Mouse (Mus musculus): ENCODE data around the gene Nup85.

Gene Nup85

DNA sequence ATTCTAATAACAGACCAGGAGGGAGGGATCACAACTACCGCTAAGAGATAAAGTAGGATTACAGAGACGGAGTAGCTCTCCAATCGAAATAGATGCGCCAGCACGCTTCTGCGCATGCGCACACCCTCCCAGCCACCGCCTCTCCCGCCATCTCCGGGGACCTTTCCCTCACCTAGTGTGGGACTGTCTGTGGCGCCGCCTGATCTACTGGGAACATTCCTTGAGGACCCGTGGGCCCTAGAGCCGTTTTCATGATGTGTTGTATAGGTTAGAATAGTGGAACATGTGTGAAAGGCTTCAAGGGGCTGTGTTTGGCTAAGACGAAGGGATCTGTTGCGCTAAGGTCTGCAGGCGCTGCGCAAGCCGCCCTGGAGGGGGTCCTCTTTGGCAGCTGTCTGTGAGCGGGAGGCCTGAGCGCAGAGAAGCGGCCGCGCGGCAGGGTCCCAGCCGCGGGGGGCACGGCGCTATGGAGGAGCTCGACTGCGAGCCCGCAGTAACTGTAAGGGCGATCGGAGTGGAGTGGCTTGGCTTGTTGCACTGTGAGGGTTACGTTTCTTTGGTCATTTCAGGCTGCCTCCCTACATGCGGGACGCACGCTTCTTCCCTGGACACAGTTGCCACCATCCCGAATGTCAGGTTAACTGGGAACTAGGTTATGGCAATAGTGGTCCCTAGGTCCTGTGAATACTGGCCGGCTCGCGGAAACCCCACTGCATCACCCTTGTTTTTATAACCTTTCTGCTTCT lies at the start of gene Nup85:
TSS of gene Nup85 (plus strand) at position 371 of the 746 bp plus-strand sequence.
- CTCF ChIA-PET: interaction anchor here (0.6 kb wide), 1 partner anchor 693 kb away, joined by 3 read pairs; no protein-coding TSS in a partner anchor

DNA sequence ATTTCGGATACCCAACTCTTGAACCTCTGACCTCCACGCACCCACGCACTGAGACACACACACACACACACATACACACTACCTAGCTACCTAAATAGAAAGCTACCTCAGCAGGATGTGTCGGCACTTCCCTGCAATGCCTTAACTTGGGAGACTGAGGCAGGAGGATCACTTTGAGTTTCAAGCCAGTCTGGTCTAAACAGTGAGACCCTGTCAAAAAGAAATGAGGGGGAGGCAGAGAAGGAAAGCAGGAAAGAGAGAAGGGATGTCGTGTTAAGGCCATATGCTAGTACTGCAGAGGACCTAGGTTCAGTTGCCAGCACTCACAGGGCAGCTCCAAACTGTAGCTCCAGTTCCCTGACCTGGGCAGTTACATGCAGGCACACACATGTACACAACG lies 49.2 kb upstream of the Nup85 start:
- CTCF ChIA-PET: interaction anchor here (0.7 kb wide), 1 partner anchor 778 kb away, joined by 3 read pairs; no protein-coding TSS in a partner anchor

DNA sequence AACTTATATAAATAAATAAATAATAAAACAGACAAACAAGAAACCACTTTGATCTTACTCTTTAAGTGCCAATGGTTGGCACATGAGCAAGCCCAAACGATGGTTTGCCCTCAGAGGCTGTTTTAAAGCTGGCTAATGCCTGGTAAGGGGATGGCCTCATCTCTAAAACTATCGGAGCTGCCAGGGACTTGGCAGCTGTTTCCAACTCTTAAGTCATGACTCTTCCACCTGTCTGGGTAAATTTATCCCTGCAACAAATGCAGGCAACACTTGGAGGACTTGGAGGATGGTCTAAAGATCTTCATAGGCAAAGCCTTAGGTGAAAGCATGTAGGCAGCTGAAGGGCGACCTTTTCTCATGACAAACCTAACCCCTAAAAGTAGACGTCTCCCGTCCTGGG lies 47.3 kb upstream of the Nup85 start:
- CTCF ChIA-PET: no interaction called here

DNA sequence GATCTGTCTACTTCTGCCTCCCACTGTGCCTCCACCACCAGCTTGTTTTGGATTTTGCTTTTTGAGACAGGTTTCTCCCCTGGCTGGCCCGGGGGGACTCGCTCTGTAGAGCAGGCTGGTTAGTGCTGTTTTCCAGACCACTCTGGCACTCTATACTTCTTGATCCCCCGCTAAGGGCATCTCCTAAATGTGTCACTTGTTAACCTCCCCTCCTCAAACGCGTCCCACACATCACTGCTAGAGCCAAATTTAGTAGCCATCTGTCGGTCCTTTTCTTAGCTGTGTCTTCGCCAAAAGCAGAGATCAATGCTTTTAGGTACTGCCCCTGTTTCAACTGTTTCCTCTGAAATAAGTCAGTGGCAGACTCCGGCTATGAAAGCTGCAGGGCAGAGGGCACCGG lies 45.5 kb upstream of the Nup85 start:
- CTCF ChIA-PET: interaction anchor here (0.7 kb wide), 1 partner anchor 174 kb away, joined by 4 read pairs; no protein-coding TSS in a partner anchor

DNA sequence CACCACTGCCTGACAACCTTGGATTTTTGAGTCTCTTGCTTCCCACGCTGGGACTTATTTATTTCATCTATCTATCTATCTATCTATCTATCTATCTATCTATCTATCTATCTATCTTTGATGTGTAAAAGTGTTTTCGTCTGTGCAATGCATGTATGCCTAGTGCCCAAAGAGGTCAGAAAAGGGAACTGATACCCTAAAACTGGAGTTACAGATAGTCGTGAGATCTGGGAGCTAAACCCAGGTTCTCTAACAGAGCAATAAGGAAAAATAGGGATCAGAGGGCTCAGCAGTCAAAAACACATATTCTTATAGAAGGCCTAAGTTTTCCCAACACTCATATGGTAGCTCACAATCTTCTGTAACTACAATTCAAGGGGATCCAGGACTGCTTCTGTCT lies 44.7 kb upstream of the Nup85 start:
- CTCF ChIA-PET: interaction anchor here (0.6 to 0.7 kb wide), 3 partner anchors 9 to 174 kb away, joined by 3 to 4 read pairs (median 3); no protein-coding TSS in a partner anchor

DNA sequence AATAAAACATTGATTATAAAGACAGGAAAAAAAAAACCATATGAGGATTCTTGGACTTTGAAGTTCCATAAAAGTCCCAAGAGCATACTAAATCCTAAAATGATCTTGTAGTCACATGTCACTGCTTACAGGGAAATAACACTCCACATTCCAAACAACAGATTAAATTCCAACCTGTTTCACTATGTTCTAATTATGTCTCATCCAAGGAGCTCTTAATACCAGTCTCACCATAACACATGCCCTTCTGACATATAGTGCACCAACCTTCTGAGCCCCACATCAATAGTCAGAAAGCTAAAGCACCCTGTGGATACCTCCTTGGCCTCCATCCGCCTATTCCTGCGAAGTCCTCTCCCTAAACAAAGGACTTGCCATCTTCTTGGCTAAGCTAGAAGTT lies 44.0 kb upstream of the Nup85 start:
- CTCF ChIA-PET: interaction anchor here (0.6 to 0.7 kb wide), 2 partner anchors 22 to 34 kb away, joined by 3 read pairs; no protein-coding TSS in a partner anchor

DNA sequence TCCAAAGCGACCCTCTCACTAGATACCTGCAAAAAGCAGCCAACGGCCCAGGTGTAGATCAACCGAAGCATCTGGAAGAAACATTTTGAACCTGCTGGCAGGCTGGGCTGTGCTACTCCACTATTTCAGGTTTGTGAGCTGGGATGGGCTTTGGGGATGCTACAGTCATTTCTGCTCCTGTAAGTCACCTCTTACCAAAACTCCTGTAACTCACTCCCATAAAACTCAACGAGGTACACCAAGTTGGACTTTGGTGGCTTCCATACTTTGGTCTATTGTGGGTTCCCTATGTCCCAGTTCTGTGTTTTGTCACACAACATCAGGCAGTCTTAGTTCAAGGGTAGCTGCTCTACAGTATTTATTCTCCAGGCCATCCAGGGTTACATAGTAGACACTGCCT lies 43.2 kb upstream of the Nup85 start:
- CTCF ChIA-PET: no interaction called here

DNA sequence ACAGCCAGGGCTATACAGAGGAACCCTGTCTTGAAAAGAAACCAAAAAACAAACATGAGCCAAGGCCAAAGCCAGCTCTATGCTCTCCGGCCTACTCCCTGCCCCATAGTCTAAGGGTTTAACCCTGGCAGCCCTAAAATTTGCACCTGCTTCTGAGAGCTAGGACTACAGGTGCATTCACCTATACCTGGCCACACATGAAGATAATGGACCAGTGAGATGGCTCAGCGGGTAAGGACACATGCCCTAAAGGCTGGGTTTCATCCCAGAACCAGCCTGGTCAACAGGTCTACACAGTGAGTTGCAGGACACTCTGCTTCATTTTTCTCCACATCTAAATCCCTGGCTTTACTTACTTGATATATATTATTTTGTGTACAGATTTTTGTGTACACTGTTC lies 42.0 kb upstream of the Nup85 start:
- CTCF ChIA-PET: no interaction called here

DNA sequence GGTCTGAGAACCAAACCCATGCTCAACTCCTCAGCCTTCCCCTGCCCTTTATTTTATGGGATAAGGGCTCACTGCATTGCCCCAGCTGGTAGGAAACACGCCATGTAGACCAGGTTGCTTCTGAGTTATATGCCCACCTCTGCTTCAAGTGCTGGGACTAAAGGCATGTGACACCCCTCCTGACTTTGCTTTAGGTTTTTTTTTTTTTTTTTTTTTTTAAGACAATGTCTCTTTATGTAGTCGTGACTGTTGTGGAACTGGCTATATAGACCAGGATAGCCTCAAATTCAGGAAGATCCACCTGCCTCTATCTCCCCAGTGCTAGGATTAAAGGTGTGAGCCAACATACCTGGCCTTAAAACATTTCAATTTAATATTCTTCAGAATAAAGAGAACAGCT lies 41.5 kb upstream of the Nup85 start:
- CTCF ChIA-PET: no interaction called here

DNA sequence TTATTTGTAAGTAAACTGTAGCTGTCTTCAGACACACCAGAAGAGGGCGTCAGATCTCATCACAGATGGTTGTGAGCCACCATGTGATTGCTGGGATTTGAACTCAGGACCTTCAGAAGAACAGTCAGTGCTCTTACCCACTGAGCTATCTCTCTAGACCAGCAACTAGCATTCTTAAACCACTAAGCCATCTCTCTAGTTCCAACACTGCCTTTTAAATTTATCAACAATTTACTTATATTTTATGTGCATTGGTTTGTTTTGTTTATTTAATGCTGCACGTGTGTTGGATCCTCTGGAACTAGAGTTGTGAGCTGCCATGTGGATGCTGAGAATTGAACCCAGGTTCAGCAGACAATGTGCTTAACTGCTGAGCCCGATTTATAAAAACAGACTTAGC lies 37.8 kb upstream of the Nup85 start:
- CTCF ChIA-PET: interaction anchor here (0.6 kb wide), 1 partner anchor 15 kb away, joined by 3 read pairs; no protein-coding TSS in a partner anchor

DNA sequence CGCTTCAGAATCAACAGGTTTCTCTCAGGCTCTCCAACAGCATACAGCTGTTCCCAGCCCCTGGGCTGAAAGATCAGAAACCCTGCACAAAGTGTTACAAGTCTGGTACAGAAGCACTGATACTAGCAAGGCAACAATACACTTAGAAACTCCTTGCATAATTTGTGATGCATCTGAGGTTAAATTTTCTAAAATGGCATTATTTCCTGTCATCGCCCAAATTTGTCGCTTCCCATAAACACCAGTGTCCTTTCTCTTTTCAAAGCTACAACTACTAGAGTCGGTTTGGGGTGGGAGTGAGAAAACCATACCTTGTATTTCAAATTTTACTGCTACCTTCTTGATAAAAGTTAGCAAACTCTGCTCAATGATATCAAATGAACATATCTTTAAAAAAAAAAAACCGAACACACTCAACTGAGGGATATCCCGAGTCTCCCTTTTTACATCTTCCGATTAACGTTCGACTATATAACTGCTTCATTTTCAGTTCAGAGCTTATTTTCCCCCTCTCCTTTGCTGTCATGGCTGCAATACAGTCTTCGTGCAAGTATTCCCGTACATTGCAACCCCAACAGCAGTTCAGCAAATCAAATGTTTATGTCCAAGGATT lies 29.4 kb upstream of the Nup85 start:
- CTCF ChIA-PET: no interaction called here

DNA sequence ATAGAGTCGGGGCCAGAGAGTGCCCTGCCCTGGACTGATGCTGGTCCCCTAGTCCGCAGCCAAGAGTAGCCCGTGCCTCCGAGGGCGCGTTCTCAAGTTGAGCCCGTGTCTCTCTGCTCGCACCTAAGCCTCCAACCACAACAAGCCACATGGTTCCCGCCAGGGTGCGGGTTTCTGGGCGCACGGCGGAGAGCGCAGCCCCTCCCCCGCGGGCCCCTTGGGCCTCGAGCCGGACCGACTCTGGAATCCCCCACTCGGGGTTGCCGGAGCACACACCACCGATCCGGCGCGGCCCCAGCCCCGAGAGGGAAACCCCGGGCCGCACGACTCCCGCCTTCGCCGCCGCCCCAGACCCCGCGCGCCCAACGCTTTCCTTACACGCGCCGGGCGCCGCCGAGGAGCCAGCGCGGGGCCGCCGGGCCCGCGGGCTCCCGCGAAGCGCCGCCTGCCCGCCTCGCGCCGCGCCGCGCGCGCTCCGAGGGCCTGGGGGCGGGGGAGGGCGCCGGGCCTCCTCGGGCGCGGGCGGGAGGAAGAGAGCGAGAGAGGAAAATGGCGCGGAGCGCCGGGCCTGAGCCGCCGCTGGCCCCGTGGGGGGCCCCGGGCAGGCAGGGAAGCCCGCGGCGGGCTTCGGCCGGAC lies 28.7 kb upstream of the Nup85 start:
- CTCF ChIA-PET: interaction anchor here (0.6 to 1.2 kb wide), 2 partner anchors 22 to 60 kb away, joined by 3 read pairs; partner anchors contain the start of gene Armc7

DNA sequence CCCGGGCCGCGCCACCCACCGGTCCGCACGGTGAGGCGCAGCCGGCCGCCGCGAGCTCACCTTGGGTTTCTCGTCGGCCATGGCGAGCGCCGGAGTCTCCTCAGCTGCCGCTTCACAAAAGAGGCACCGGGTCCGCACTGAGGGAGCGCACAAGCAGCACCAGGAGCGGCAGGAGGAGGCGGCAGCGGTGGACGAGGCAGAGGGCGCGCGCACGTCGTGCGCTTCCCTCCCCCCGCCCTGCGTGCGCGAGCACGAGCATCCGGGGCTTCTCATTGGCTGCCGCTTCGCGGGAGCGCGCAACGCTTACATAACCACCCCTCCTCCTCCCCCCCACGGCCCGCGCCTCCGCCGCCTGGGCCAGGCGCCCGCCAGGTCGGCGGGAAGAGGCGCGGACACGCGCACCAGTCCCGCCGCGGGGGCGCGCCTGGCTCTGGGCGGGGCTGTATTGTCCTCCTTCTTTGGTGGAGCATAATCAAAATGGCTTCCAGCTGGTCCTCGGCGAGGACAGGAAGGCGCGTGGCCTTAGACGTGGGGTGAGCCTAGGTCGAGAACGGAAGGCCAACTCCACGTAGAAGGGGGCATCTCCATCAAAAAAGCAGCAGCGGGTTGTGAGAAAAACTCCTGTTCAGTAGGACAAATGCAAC lies 28.1 kb upstream of the Nup85 start, which contains the start of gene Sumo2:
TSS of gene Sumo2 (minus strand) at position 239 of the 644 bp plus-strand sequence.
- CTCF ChIA-PET: interaction anchor here (0.6 to 1.2 kb wide), 2 partner anchors 23 to 61 kb away, joined by 3 read pairs; partner anchors contain the start of gene Armc7

DNA sequence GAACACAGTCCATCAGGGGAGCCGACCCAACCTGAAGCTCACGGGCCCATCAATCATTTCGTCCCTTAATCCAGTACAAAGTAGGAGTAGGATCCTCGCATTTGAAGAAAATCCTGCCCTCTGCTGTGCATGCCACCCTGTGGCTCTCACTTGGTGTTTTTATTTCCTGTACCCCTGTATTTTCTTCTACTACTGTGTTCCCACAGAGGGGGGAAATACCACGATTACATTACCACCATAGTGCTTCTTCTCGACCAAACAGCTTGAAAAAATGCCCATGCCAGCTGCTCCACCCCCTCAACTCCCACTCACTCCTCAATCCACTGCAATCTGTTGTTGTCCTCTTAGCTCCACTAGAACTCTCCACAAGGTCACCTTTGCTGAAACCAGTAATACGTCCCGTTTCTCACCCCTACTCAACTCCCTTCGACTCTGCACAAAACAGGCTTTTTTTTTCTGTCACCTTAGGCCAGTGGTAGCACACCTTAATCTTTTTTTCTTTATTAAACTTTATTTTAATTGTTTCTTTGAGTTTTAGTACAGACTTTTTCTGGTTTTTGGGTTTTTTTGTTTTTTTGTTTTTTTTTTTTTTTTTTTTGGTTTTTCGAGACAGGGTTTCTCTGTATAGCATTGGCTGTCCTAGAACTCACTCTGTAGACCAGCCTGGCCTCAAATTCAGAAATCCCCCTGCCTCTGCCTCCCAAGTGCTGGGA lies 27.2 kb upstream of the Nup85 start:
- CTCF ChIA-PET: interaction anchor here (1.2 kb wide), 1 partner anchor 24 kb away, joined by 3 read pairs; no protein-coding TSS in a partner anchor

DNA sequence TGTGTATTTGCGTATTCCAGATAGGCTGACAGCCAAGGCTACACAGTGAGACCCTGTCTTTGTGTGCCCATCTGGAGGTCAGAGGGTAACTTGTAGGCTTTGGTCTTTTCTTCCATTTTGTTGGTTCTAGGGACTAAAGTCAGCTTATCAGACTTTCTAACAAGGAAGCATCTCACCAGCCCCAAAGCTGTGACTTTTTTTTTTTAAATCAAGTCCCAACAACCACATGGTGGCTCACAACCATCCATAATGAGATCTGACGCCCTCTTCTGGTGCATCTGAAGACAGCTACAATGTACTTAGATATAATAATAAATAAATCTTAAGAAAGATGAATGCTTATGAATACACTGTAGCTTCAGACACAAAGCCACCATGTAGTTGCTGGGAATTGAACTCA lies 26.2 kb upstream of the Nup85 start:
- CTCF ChIA-PET: no interaction called here

DNA sequence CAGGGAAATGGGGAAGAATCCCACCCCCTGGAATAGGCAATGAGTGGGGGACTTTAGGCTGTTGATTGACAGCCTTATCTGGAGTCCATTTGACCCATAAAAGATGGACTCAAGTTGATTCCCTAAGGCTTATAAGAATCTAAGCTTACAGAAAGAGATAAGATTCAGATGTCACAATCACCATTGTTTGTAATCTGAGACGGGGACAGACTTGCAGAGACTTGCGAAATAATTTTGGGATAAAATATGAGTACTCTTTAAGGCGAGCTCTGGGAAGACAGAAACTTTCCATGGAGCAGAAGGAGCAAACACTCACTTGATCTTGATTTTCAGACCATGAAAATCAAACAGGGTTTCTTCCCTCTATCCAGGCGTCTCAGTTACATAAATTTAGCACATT lies 20.7 kb upstream of the Nup85 start:
- CTCF ChIA-PET: no interaction called here

DNA sequence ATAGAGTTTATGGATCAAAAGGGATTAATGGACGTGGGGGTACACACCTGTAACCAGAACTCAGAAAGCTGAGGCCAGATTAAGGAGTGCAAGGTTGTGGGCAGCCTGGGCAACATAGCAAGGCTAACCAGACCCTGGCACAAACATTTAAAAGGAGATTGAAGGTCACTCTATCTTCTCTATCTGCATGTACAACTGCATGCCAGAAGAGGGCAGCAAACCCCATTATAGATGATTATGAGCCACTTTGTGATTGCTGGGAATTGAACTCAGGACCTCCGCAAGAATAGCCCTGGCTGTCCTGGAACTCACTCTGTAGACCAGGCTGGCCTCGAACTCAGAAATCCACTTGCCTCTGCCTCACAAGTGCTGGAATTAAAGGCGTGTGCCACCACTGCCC lies 11.5 kb upstream of the Nup85 start:
- CTCF ChIA-PET: interaction anchor here (0.7 kb wide), 2 partner anchors 38 to 240 kb away, joined by 5 read pairs; no protein-coding TSS in a partner anchor

DNA sequence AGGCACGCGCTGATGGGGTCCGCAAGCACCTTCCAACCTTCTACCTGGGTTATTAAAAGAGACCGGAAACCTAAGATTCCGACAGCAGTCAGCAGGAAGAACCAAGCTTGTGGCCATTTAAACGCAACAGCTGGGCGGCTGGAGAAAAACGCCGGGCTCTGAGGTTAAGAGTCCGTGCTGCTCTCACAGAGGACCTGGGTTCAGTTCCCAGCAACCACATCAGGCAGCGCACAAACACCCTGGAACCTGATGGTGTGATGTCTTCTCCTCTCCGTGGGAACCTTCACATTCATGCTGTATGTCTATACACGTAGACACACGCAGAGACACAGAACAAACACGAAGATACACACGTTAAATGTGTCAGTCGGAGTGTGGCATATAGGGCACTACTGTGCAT lies 8.5 kb upstream of the Nup85 start:
- CTCF ChIA-PET: no interaction called here

DNA sequence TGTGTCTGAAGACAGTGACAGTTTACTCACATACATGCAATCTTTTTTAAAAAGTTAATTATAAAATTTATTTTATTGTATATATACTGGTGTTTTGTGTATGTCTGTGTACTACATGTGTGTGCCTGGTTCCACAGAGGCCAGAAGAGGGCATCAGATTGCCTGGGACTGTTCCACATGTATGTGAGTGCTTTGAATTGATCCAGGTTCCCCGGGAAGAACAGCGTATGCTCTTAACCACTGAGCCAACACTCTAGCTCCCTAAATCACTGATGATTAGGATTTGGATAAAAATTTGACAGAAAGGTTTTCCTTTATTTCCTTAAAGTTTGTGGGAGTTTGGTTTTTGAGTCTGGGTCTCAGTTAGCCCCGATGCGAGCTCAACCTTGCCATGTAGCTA lies 828 bp upstream of the Nup85 start:
- CTCF ChIA-PET: no interaction called here

DNA sequence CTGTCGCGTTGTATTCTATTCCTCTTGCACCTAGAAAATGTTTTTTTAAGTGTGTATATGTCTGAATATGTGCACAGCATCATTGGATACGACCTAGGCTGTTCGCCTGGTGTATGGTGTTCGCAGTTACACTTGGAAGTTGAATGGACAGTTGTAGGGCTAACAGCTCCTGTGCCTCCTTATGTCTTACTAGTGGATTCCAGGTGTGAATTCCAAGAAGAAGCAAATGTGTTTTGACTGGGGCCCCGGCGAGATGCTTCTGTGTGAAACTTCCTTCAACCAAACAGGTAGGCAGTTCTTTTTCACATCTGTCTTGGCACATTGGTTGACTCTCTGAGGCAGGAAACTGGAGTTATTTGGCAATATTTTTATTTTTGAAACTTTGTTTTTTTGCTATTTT lies 727 bp downstream of the Nup85 start:
- CTCF ChIA-PET: no interaction called here

DNA sequence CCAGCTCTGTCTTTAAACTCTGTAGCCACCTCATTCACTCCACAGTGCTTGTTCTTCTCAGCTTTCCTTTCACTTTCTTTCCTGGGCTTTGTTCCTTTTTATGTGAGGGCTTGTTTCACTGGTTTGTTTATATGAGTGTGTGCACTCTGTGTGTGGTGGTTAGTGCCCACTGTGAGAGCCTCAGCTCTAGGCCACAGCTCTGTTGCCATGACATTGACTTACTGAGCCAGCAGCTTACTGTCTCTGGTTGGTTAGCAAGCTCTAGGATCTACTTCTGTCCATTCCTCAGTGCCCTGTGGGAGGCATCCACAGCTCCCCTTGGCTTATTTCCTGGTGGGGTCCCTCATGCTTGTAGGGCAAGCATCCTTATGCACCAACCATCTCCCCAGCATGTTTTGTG lies 14.8 kb downstream of the Nup85 start:
- CTCF ChIA-PET: interaction anchor here (0.6 kb wide), 1 partner anchor 22 kb away, joined by 3 read pairs; no protein-coding TSS in a partner anchor

Measured in spleen, embryonic (tissue).